Mouse (Mus musculus) lung, embryonic 14.5 days (tissue): Measurements from ENCODE around the gene Olfr1062. TPM values are rescaled to one million over a fixed set of nuclear protein-coding genes. Genes with fewer than 3 reads are reported as not detected.
"Not testable (repeated sequence)": the region's sequence is repeated elsewhere in the genome, so short reads cannot be mapped to it uniquely, and the experiment has no call there.

Experiments used
- ATAC-seq: fragments of 200-750 bp; cut with Nextera tagmentation; 2 replicates; pipeline ENCODE4 v1.8.0; 2017; ENCODE audit warnings: mild to moderate bottlenecking, moderate TSS enrichment, moderate library complexity; ENCODE audit not compliant: insufficient read depth
- DNase-seq: peaks from one replicate; pipeline ENCODE4 v3.0.0-alpha.2; 2015
- H3K27ac ChIP-seq: fragments of 300-500 bp; sonication (generic); 2 replicates; pipeline ENCODE4 v1.5.1; 2014; ENCODE audit warnings: low read depth, mild to moderate bottlenecking, moderate library complexity
- H3K27me3 ChIP-seq: fragments of 300-500 bp; sonication (generic); 2 replicates; pipeline ENCODE4 v1.6.1; 2014; ENCODE audit warnings: low read length, control low read depth; ENCODE audit not compliant: insufficient read depth
- H3K36me3 ChIP-seq: fragments of 300-500 bp; sonication (generic); 2 replicates; pipeline ENCODE4 v1.6.1; 2014; ENCODE audit warnings: control low read depth; ENCODE audit not compliant: insufficient read depth
- H3K4me1 ChIP-seq: fragments of 300-500 bp; sonication (generic); 2 replicates; pipeline ENCODE4 v1.6.1; 2014; ENCODE audit warnings: antibody characterized with exemption, control low read depth; ENCODE audit not compliant: insufficient read depth
- H3K4me2 ChIP-seq: fragments of 300-500 bp; sonication (generic); 2 replicates; pipeline ENCODE4 v1.6.1; 2014; ENCODE audit warnings: mild to moderate bottlenecking
- H3K4me3 ChIP-seq: fragments of 300-500 bp; sonication (generic); 2 replicates; pipeline ENCODE4 v1.5.1; 2014; ENCODE audit warnings: low read depth, low read length
- H3K9ac ChIP-seq: fragments of 300-500 bp; sonication (generic); 2 replicates; pipeline ENCODE4 v1.6.1; 2014
- H3K9me3 ChIP-seq: fragments of 300-500 bp; sonication (generic); 2 replicates; pipeline ENCODE4 v1.6.1; 2016; ENCODE audit warnings: low read depth, low read length, control low read depth
- CTCF ChIP-seq: IDR thresholded peaks from 2 replicates; pipeline ENCODE4 v1.5.1; 2016; ENCODE audit warnings: antibody characterized with exemption, low read depth
- WGBS: fragments of 180-500 bp; shearing (Covaris S2); extraction: QIAGEN DNeasy Blood & Tissue Kit; methylation state at CpG from one replicate; pipeline ENCODE4 v1.1.7; 2014; 5-methylcytosine and 5-hydroxymethylcytosine counted together
- polyA plus RNA-seq: library from polyadenylated mRNA; unstranded; fragments of >200 nt; fragmentation: Nextera tagmentation; extraction: Ambion mirVana; gene quantifications from 2 replicates; pipeline ENCODE4 v1.2.1, GENCODE M21; 2014

The Olfr1062 gene
- not detected in 2 replicates for polyA plus RNA-seq

- not testable (repeated sequence) for H3K27ac ChIP-seq, H3K9ac ChIP-seq, H3K4me3 ChIP-seq, H3K36me3 ChIP-seq, DNase-seq, H3K4me2 ChIP-seq, H3K4me1 ChIP-seq, ATAC-seq, H3K9me3 ChIP-seq, H3K27me3 ChIP-seq
Measured at GRCm38 (mm10) chr2:86426649-86427048, at the start of gene Olfr1062. Gene Olfr1062, minus strand, starts transcription at chr2:86426749.

- WGBS, result 28% methylated on average over 10 of the region's 10 CpGs
- H3K9me3 ChIP-seq, result no peaks in the 10 kb centered on the region
- H3K36me3 ChIP-seq, result no peaks in the 10 kb centered on the region
- no peaks in the 10 kb centered on the region for H3K4me1 ChIP-seq
- H3K27me3 ChIP-seq, result no peaks in the 10 kb centered on the region
- DNase-seq (peak; percentile 81), ATAC-seq (peak; percentile 73; the same call in 1 of the 2 replicates)
- H3K4me2 ChIP-seq, result 0 out of 2 replicates have a peak overlapping the region, but pooled peaks have one; percentile 33
- peak; percentile 78 for TF ChIP-seq CTCF
- H3K27ac ChIP-seq, result no peak overlapping the region
- no peak overlapping the region for H3K9ac ChIP-seq
- H3K4me3 ChIP-seq, result no peak overlapping the region
Measured at GRCm38 (mm10) chr2:86464442-86465109, 38.0 kb upstream of the Olfr1062 start.

GRCm38 (mm10) chr2:86460434-86460833 lies 33.9 kb upstream of the Olfr1062 start:
- Histone ChIP-seq H3K4me3 (no peak overlapping the region), H3K4me1 (no peaks in the 10 kb centered on the region), H3K27ac (no peak overlapping the region), H3K36me3 (no peaks in the 10 kb centered on the region), H3K4me2 (no peak overlapping the region), H3K9me3 (no peaks in the 10 kb centered on the region), H3K27me3 (no peaks in the 10 kb centered on the region), H3K9ac (no peak overlapping the region)
- 67% methylated on average over 1 of the region's 1 CpGs for WGBS
- TF ChIP-seq CTCF, result no peak
- DNase-seq, result no peak
- no peak for ATAC-seq

- Histone ChIP-seq H3K4me2 (no peak within 1 kb of the TSS), H3K4me3 (no peak within 1 kb of the TSS), H3K9me3 (no peaks in the 10 kb centered on the region), H3K27me3 (no peaks in the 10 kb centered on the region), H3K27ac (no peak within 1 kb of the TSS), H3K9ac (no peak within 1 kb of the TSS), H3K4me1 (no peaks in the 10 kb centered on the region), H3K36me3 (no peaks in the 10 kb centered on the region)
- ATAC-seq (no peak), DNase-seq (no peak)
- WGBS, result 76% methylated on average over 1 of the region's 1 CpGs
- no peak for TF ChIP-seq CTCF
Measured at GRCm38 (mm10) chr2:86456169-86456568, 29.6 kb upstream of the Olfr1062 start, which contains the start of gene Olfr1066. Gene Olfr1066, minus strand, starts transcription at chr2:86456269.

GRCm38 (mm10) chr2:86450491-86450890 lies 23.9 kb upstream of the Olfr1062 start, which contains the start of gene Olfr1065:
Gene Olfr1065, minus strand, starts transcription at chr2:86450591.
- WGBS, result no CpG with 5 or more reads among the region's 1 CpGs
- H3K9ac ChIP-seq, H3K36me3 ChIP-seq, H3K4me2 ChIP-seq, H3K9me3 ChIP-seq, DNase-seq, ATAC-seq, H3K4me3 ChIP-seq, H3K27ac ChIP-seq, H3K27me3 ChIP-seq, H3K4me1 ChIP-seq: not testable (repeated sequence)

GRCm38 (mm10) chr2:86442101-86442500 lies 15.6 kb upstream of the Olfr1062 start:
- not testable (repeated sequence) for ATAC-seq, H3K4me1 ChIP-seq, DNase-seq, H3K9me3 ChIP-seq, H3K4me3 ChIP-seq, H3K27ac ChIP-seq, H3K36me3 ChIP-seq, H3K27me3 ChIP-seq, H3K4me2 ChIP-seq, H3K9ac ChIP-seq
- WGBS, result 76% methylated on average over 1 of the region's 1 CpGs

GRCm38 (mm10) chr2:86428511-86428910 lies 2.0 kb upstream of the Olfr1062 start:
- H3K27ac ChIP-seq, H3K27me3 ChIP-seq, H3K4me1 ChIP-seq, H3K36me3 ChIP-seq, H3K4me3 ChIP-seq, H3K4me2 ChIP-seq, ATAC-seq, DNase-seq, H3K9me3 ChIP-seq, H3K9ac ChIP-seq: not testable (repeated sequence)
- 90% methylated on average over 8 of the region's 8 CpGs for WGBS
